Mouse (Mus musculus): ENCODE results near the gene Cd99l2. TPM values are rescaled to one million over a fixed set of nuclear protein-coding genes. Genes with fewer than 3 reads are reported as not detected.

The Cd99l2 gene
- polyA plus RNA-seq, 1 experiment = 22.5 TPM

GRCm38 (mm10) chrX:71396326-71396725, 96.3 kb downstream of the Cd99l2 start:
- no peak overlapping the region for H3ac ChIP-seq (ENCODE audit: control insufficient read depth, insufficient read length, low read depth)
- H3K79me3 ChIP-seq (ENCODE audit: low read depth) = no peaks in the 10 kb centered on the region
- H3K79me2 ChIP-seq (ENCODE audit: control insufficient read depth, insufficient read depth) = no peaks in the 10 kb centered on the region
- TF ChIP-seq MYOD1 (IDR thresholded peaks at IDR 0.05; ENCODE audit: control insufficient read depth, insufficient read length, low read depth) (no peak), MAX (IDR thresholded peaks at IDR 0.05) (no peak), USF1 (IDR thresholded peaks at IDR 0.05; ENCODE audit: low read depth) (no peak), CEBPB (IDR thresholded peaks at IDR 0.05; ENCODE audit: low read depth) (no peak), MYOG (IDR thresholded peaks at IDR 0.05; ENCODE audit: control insufficient read depth, extremely low read depth, insufficient read length) (no peak), FOSL1 (IDR thresholded peaks at IDR 0.05; ENCODE audit: insufficient read depth, low read length, poor library complexity, severe bottlenecking) (no peak), CTCF (IDR thresholded peaks at IDR 0.05; ENCODE audit: control insufficient read depth, insufficient read depth, insufficient read length) (no peak)
- no peak overlapping the region for H3K4me3 ChIP-seq (ENCODE audit: insufficient read depth, poor library complexity, severe bottlenecking)
- H3K36me3 ChIP-seq (ENCODE audit: control insufficient read depth, insufficient read depth) = no peaks in the 10 kb centered on the region
- no peaks in the 10 kb centered on the region for H3K27me3 ChIP-seq (ENCODE audit: control insufficient read depth, insufficient read depth, insufficient read length)

GRCm38 (mm10) chrX:71381571-71381970, 111.1 kb downstream of the Cd99l2 start:
- Histone ChIP-seq H3K36me3 (ENCODE audit: control insufficient read depth, insufficient read depth) (no peaks in the 10 kb centered on the region), H3K79me3 (ENCODE audit: low read depth) (no peaks in the 10 kb centered on the region)
- TF ChIP-seq MAX (IDR thresholded peaks at IDR 0.05) (no peak), MYOD1 (IDR thresholded peaks at IDR 0.05; ENCODE audit: control insufficient read depth, insufficient read length, low read depth) (no peak), USF1 (IDR thresholded peaks at IDR 0.05; ENCODE audit: low read depth) (no peak), CTCF (IDR thresholded peaks at IDR 0.05; ENCODE audit: control insufficient read depth, insufficient read depth, insufficient read length) (peak; percentile 10), FOSL1 (IDR thresholded peaks at IDR 0.05; ENCODE audit: insufficient read depth, low read length, poor library complexity, severe bottlenecking) (no peak), CEBPB (IDR thresholded peaks at IDR 0.05; ENCODE audit: low read depth) (no peak)

GRCm38 (mm10) chrX:71378435-71378834, 114.2 kb downstream of the Cd99l2 start:
- H3K79me2 ChIP-seq (ENCODE audit: control insufficient read depth, insufficient read depth) = no peaks in the 10 kb centered on the region

More at GRCm38 (mm10) chrX:71381571-71381970, 111.1 kb downstream of the Cd99l2 start:
- H3K4me3 ChIP-seq (ENCODE audit: insufficient read depth, poor library complexity, severe bottlenecking) = no peak overlapping the region
- H3K27me3 ChIP-seq (ENCODE audit: control insufficient read depth, insufficient read depth, insufficient read length) = no peaks in the 10 kb centered on the region
- no peak overlapping the region for H3ac ChIP-seq (ENCODE audit: control insufficient read depth, insufficient read length, low read depth)
- no peaks in the 10 kb centered on the region for H3K79me2 ChIP-seq (ENCODE audit: control insufficient read depth, insufficient read depth)

GRCm38 (mm10) chrX:71376781-71377180, 115.9 kb downstream of the Cd99l2 start:
- no peaks in the 10 kb centered on the region for H3K79me2 ChIP-seq (ENCODE audit: control insufficient read depth, insufficient read depth)
- H3K27me3 ChIP-seq (ENCODE audit: control insufficient read depth, insufficient read depth, insufficient read length) = no peaks in the 10 kb centered on the region
- H3K79me3 ChIP-seq (ENCODE audit: low read depth) = no peaks in the 10 kb centered on the region
- TF ChIP-seq MYOG (IDR thresholded peaks at IDR 0.05; ENCODE audit: control insufficient read depth, extremely low read depth, insufficient read length) (no peak), MAX (IDR thresholded peaks at IDR 0.05) (no peak), CEBPB (IDR thresholded peaks at IDR 0.05; ENCODE audit: low read depth) (no peak), MYOD1 (IDR thresholded peaks at IDR 0.05; ENCODE audit: control insufficient read depth, insufficient read length, low read depth) (no peak), CTCF (IDR thresholded peaks at IDR 0.05; ENCODE audit: control insufficient read depth, insufficient read depth, insufficient read length) (no peak), FOSL1 (IDR thresholded peaks at IDR 0.05; ENCODE audit: insufficient read depth, low read length, poor library complexity, severe bottlenecking) (no peak), USF1 (IDR thresholded peaks at IDR 0.05; ENCODE audit: low read depth) (no peak)
- no peak overlapping the region for H3ac ChIP-seq (ENCODE audit: control insufficient read depth, insufficient read length, low read depth)
- H3K4me3 ChIP-seq (ENCODE audit: insufficient read depth, poor library complexity, severe bottlenecking) = no peak overlapping the region
- H3K36me3 ChIP-seq (ENCODE audit: control insufficient read depth, insufficient read depth) = no peaks in the 10 kb centered on the region

More at GRCm38 (mm10) chrX:71378435-71378834, 114.2 kb downstream of the Cd99l2 start:
- no peak for TF ChIP-seq MAX (IDR thresholded peaks at IDR 0.05)
- no peak for TF ChIP-seq CEBPB (IDR thresholded peaks at IDR 0.05; ENCODE audit: low read depth)
- TF ChIP-seq MYOG (IDR thresholded peaks at IDR 0.05; ENCODE audit: control insufficient read depth, extremely low read depth, insufficient read length) = no peak
- Histone ChIP-seq H3K79me3 (ENCODE audit: low read depth) (no peaks in the 10 kb centered on the region), H3K27me3 (ENCODE audit: control insufficient read depth, insufficient read depth, insufficient read length) (no peaks in the 10 kb centered on the region), H3K36me3 (ENCODE audit: control insufficient read depth, insufficient read depth) (no peaks in the 10 kb centered on the region), H3ac (ENCODE audit: control insufficient read depth, insufficient read length, low read depth) (no peak overlapping the region), H3K4me3 (ENCODE audit: insufficient read depth, poor library complexity, severe bottlenecking) (no peak overlapping the region)

Small RNAs within 50 kb of the gene (microRNA-seq; reads per million reads assigned to microRNA genes)
- gene Gm23945 (ENCODE audit: borderline microRNAs expressed) = not detected

Other genes with a start within 250 kb of the Cd99l2 start
- gene Mtmr1, start 128.1 kb downstream of the Cd99l2 start, polyA plus RNA-seq (2012; fragmentation: generic; extraction: Trizol) = 2.6 TPM
- gene Hmgb3, start 63.1 kb upstream of the Cd99l2 start, polyA plus RNA-seq (2012; fragmentation: generic; extraction: Trizol) = 68.1 TPM
- gene Gpr50, start 170.8 kb upstream of the Cd99l2 start, polyA plus RNA-seq (2012; fragmentation: generic; extraction: Trizol) = not detected

Data from C2C12 (cell line).